Mouse (Mus musculus) brain, embryonic 14.5 days (tissue): ENCODE results near the gene Ung. TPM values are rescaled to one million over a fixed set of nuclear protein-coding genes. Genes with fewer than 3 reads are reported as not detected.
A peak's percentile ranks its signal among the peaks of the same experiment; 100 is the strongest.

Source experiments
- DNase-seq: peaks from one replicate; pipeline ENCODE4 v3.0.0-alpha.2; 2011; ENCODE audit warnings: low read depth
- CTCF ChIP-seq: fragments of 200-500 bp; IDR thresholded peaks from 2 replicates; pipeline ENCODE4 v1.5.1; 2012; ENCODE audit warnings: inconsistent platforms, mild to moderate bottlenecking, moderate library complexity, borderline replicate concordance; ENCODE audit not compliant: insufficient read depth, insufficient read length; ENCODE audit errors: extremely low read depth
- POLR2A ChIP-seq: fragments of 200-500 bp; IDR thresholded peaks from 2 replicates; pipeline ENCODE4 v1.6.1; 2012; ENCODE audit warnings: mild to moderate bottlenecking, inconsistent platforms, borderline replicate concordance; ENCODE audit not compliant: poor library complexity, insufficient read depth, insufficient read length, severe bottlenecking; ENCODE audit errors: extremely low read depth
- polyA plus RNA-seq: library from polyadenylated mRNA; depleted of rRNA; stranded (reverse); fragments of >200 nt; gene quantifications from 2 replicates; pipeline ENCODE4 v1.2.3, GENCODE M21; 2012; rRNA removed

The Ung gene
- 8.8 and 16.4 TPM in 2 replicates for polyA plus RNA-seq

DNA sequence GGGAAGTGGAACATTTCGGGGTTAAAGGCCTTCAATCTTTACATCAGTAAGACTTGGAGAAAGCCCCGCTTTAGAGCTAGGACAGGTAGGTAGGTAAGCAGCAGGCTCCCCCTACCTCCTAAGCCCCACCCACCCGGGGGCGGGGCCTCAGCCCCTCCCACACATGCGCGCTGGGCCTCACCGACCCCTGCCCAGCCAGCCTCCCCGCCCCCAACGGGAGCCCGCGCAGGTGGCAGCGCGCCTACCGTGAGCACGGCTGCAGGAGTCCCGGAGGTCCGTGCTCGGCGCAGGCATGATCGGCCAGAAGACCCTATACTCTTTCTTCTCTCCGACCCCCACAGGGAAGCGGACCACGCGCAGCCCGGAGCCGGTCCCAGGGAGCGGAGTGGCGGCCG is at the start of gene Ung:
Ung (plus strand) TSS at position 176 of the 395 bp plus-strand sequence.
- peak; percentile 78 for DNase-seq
- TF ChIP-seq POLR2A (0 out of 2 replicates have a peak, but pooled peaks have one; percentile 11), CTCF (no peak)

DNA sequence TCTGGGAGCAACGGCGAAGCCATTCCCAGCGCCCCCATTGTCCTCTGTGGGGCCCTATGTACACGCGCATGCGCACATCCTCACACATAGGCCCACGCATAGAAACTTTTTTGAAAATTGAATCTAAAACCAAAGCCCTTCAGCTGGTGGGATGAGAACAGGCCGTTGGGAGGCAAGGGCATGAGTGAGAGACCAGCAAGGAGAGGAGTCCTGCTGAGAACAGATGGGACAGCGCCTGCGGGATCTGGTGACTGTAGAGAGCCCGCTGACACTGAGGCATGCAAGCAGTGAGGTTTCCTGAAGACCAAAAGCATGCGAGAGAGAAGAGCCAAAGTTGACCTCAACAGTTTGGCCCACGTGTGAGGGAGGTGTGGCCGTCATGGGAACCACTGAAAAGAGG is 44.7 kb upstream of the Ung start:
- TF ChIP-seq CTCF = no peak
- no peak for TF ChIP-seq POLR2A
- no peak for DNase-seq

DNA sequence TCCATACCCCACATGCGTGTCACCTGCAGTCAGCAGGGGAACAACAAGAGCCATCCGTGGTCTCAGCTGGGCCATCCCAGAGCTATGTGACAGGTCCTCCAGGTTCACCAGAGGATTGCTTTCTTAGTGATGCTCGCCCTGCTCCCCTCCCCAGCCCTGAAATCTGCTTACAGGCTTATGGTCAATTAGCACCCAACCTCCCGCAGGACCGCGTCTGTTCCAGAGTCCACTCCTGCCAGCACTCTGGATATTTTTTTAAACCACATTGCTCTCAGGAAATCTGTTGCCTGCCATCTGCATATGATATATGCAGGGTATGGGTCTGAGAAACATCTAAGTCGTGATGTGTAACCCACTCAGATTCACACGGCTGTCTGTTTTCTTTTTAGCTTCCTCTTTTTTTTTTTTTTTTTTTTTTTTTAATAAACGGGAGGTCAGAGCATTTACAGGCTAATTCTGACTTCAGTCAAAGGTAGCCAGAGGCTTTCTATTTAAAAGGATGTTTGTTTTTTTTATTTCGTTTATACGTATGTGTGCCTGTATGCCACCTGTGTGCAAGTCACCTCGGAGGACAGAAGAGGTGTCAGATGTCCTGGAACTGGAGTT is 42.2 kb upstream of the Ung start:
- TF ChIP-seq CTCF (no peak), POLR2A (no peak)

DNA sequence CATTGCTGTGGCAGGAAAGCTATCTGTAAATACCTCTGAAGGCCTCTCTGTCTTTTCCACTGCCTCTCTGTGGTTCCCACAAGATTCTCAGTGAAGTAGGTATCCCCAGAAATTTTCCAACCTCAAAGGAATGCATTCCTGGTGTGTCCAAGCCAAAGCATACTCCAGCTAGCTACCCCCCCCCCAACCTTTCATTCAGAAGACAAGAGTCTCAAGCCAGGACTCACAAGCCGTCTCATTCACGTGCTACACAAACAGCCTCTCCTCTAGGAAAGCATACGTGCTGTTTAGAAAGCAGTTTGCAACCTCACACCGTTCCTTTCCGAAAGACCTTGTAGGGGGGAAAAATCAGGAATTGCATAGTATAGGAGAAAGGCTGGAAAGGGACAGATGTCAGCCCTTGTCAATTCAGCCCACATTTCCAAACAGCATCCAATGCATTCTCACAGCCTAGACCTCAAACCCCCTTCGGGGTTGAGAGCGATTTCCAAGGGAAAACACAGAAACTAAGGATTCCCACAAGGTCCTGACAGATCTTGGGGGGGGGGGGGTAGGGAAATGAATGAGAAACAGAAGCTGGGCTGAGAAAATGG is 39.7 kb upstream of the Ung start:
- peak; percentile 46 for DNase-seq
- TF ChIP-seq CTCF (no peak), POLR2A (no peak)

More for the DNA sequence above, 42.2 kb upstream of the Ung start:
- DNase-seq = no peak

DNA sequence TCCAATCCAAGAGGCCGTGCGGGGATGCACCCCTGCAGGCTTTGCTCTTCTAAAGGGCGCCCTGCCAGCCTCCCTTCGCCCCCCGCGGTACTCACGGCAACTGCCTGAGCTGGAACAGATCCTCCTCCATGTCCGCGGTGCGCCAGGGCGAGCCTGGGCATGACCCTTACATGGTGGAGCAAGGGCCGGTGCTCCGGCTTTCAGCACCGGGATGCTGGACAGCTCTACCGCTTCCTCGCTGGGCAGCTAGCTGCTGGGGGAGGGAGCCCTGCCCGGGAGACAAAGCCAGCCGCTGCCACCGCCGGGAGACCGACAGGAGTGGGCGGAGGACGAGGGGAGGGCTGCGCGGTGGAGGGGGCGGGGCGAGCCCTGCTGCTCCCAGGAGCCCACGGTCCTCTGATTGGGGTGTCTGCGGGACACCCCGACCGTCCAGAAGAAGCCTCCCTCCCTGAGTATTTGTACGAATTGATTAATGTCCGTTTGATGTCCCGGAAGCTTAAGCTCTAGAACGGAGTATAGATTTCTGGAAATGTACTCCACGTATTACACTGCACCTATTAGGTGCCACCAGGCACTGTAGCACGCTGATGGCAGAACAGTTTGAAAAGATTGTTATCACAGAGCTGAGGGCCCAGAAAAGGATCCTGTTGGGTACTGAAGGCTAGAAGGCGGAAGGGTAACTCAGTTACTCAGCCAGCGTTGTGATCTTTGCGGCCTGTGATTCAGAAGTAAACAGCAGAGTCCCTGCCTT is 39.0 kb upstream of the Ung start, which contains the start of gene Svop:
Svop (minus strand) TSS at position 514 of the 751 bp plus-strand sequence.
- TF ChIP-seq POLR2A (peak; percentile 60; the same call in 1 of the 2 replicates), CTCF (no peak)
- DNase-seq = peak; percentile 89

DNA sequence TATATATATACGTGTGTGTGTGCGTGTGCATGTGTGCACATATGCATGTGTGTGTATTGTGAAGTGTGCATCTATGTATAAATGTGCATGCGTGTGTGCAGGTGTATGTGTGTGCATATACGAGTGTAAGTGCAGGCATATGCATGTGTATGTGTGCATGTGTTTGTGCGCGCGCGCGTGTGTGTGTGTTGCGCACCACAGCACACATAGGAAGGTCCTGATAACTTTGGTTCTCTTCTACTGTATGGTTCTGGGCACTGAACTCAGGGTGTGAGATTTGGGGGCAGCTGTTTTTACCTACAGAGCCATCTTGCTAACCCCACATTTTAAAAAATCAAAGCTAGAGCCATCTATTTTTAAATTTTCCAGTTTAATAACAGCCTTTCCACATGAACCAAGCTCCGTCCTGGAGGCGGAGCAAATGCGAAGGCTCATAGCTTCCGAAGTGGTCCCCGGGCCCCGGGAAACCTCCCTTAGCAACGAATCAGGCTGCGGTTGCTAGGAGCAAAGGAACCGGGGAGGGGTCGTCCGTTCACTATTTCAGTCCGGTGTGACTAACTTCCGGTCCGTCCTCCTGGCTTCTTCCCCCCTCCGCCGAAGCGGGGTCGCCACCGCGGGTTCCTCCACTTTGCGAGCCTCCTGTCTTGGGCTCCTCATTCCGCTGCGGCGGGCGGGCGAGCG is 30.3 kb upstream of the Ung start:
- DNase-seq = peak; percentile 97
- TF ChIP-seq CTCF (no peak), POLR2A (peak; percentile 32; the same call in 1 of the 2 replicates)

DNA sequence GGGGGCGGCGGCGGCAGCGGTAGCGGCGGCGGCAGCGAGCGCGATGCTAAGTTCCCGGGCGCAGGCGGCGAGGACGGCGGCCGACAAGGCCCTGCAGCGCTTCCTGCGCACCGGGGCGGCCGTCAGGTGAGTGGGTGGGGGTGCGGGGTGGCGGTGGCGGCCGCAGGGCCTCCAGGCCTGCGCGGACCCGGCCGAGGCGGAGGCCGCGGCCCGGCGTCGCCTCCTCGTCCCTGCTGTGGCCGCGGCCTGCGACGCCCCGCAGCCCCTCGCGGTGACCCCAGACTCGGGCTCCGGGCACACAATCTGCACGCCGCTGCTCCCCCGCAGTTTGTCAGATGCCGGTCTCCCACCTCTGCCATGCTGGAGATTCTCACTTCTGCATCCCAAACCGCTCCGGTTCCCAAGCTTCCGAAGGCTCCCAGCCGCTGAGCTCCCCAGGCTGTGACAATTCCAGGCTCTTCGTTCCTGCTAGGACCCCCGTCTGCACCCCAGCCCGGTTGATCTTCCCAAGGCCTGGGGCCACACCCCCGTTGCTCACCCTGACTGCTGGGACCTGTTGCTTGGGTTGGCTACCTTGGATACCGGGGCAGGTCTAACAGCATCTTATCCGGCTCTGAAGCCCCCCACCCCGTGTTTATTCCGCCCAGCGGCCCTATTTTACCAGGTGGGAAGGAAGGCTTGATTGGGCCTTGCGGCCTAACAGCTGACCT is 29.6 kb upstream of the Ung start:
- DNase-seq = no peak
- TF ChIP-seq CTCF = no peak
- TF ChIP-seq POLR2A = no peak

DNA sequence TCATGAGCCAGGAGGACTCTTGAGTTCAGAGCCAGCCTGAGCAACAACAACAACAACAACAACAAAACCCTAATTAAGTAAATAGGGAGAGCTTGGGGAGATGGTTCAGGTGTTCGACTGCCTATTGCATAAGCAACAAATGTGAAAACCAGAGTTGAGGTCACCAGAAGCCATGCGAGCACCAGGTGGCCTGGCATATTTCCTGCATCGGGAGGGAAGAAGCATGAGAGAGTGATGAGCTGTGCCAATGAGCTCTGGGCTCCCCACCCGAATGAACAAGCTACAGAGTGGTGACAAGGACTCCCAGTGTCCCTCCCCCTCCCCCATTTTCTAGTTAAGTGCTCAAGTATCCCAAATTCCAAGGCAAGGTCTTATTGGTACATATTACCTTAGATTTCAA is 28.3 kb upstream of the Ung start:
- no peak for DNase-seq
- TF ChIP-seq CTCF (no peak), POLR2A (no peak)

DNA sequence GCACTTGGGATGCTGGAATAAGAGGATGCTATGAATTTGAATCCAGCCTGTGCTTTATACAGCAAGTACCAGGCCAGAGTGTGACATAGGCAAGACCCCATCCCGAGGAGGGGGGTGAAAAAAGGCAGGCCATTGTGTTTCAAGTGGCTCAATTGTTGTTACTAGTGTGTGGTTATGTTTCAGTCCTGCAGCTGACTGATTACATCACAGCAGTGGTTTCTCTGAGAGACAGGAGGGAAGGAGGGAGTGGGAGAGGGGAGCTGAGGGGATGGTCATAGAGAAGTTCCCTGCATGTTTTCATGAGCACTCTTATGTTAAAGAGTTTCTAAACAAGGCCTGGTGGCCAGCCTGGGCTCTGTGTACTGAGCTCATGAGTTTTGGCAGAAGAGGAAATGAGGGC is 27.4 kb upstream of the Ung start:
- TF ChIP-seq CTCF (no peak), POLR2A (no peak)
- DNase-seq = no peak

DNA sequence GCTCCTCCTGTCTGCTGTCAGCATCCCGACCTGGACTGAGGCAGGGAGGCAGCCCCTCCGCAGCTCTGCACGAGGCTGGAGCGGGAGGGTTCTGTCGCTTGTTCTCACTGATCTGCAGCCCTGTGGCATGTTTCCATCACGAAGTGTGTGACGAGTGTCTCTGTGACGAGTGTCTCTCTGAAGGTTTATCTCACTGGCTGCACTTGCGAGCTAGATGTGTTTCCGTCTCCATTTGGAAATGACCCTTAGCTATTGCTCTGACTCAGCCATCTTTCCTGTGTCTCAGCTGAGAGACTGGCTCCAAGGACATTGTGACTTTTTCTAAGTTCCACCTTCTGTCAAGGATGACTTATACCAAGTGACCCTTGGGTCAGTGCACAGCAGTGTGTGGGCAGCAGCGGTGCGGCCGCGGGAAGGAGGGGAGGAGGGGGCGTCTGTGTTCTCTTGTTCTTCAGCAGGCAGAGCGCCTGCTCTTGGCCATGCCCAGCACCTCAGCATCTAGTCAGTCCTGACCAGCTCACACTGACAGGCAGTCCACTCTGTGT is 23.7 kb upstream of the Ung start:
- TF ChIP-seq POLR2A (no peak), CTCF (no peak)
- no peak for DNase-seq

DNA sequence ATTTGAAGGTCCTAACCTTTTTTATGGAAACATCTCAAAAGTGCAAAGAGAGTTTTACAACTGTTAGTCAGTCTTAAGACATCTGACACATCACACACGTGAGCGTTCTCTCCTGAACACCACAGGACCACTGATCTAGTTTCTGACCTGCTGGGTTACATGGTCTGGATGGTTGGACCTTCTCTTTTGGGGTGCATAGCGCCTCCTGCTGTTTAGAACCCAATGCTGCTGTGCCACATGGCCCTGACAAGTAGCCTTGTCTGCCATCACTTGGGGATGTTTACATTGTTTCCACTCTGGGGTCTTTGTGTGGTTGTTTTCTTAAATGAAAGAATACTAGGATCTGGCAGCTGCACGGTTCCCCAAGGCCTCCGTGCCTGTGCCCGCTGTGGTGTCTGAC is 16.9 kb upstream of the Ung start:
- DNase-seq = no peak
- TF ChIP-seq POLR2A (no peak), CTCF (peak; percentile 26; the same call in 1 of the 2 replicates)
